Mouse (Mus musculus) stomach, postnatal 0 days (tissue): ENCODE measurements around the gene Pdpr.

ENCODE experiments used
- CTCF ChIP-seq: IDR thresholded peaks from 2 replicates; pipeline ENCODE4 v1.5.1; 2016; ENCODE audit warnings: antibody characterized with exemption, low read depth, mild to moderate bottlenecking, moderate library complexity
- EP300 ChIP-seq: optimal IDR thresholded peaks from 2 replicates; pipeline ENCODE3; 2016; ENCODE audit warnings: antibody characterized with exemption

GRCm38 (mm10) chr8:111155721-111156436 lies 61.4 kb downstream of the Pdpr start:
- TF ChIP-seq CTCF (no peak), EP300 (no peak)
